Mouse (Mus musculus) G1E (cell line): ENCODE results near the gene Tpbgl.

ENCODE experiments used
- CTCF ChIP-seq: IDR thresholded peaks from 2 replicates; pipeline ENCODE4 v1.5.1; 2012; ENCODE audit warnings: low read depth, low read length, inconsistent platforms, mixed read lengths
- GATA1 ChIP-seq: IDR thresholded peaks from 2 replicates; pipeline ENCODE4 v1.6.1; 2012; ENCODE audit warnings: borderline replicate concordance, low read length, inconsistent platforms, mixed read lengths
- GATA2 ChIP-seq: IDR thresholded peaks from 2 replicates; pipeline ENCODE4 v1.6.1; 2012; ENCODE audit warnings: low read depth, low read length, inconsistent platforms, borderline replicate concordance
- TAL1 ChIP-seq: conservative IDR thresholded peaks from 2 replicates; pipeline ENCODE4 v1.6.1; 2012; ENCODE audit warnings: low read depth, low read length, inconsistent platforms, mixed read lengths

DNA sequence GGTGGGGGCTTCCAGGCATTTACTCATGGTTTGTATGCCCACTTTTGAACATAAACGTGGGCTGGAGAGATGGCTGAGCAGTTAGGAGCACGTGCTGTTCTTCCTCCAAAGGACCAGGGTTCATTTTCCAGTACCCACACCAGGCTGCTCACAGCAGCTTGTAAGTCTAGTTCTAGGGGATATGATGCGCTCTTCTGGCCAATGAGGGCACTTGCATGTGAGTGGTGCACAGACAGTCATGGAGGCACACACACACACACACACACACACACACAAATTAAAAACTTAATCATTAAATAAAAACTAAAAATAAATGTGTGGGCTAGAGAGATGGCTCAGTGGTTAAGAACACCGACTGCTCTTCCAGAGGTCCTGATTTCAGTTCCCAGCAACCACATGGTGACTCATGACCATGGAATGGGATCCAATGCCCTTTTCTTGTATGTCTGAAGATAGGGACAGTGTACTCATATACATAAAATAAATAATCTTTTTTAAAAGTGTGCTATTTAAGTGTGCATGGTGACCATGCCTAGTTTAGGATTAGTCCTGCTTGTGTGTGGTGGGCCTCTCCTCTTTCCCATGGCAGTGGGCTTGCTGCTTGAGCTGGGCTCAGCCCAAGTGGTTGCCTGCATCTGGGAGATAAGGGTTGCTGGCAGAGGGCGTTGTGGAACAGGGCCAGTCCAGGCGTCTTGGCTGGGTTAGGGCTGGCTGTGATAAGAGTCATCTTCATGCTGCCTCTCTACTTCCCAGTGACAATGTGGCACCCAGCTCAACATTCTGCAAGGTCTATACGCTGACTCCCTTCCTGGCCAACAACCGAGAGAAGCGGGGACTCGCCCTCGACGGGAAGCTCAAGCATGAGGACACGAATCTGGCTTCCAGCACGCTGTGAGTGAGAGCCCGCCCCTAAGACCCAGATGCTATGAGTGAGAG lies 32.8 kb downstream of the Tpbgl start:
- 0 out of 2 replicates have a peak, but pooled peaks have one; percentile 56 for TF ChIP-seq GATA2
- TF ChIP-seq CTCF: no peak
- TF ChIP-seq TAL1: peak; percentile 99
- no peak for TF ChIP-seq GATA1
